Mouse (Mus musculus): ENCODE data around the gene Wfdc1.

DNA sequence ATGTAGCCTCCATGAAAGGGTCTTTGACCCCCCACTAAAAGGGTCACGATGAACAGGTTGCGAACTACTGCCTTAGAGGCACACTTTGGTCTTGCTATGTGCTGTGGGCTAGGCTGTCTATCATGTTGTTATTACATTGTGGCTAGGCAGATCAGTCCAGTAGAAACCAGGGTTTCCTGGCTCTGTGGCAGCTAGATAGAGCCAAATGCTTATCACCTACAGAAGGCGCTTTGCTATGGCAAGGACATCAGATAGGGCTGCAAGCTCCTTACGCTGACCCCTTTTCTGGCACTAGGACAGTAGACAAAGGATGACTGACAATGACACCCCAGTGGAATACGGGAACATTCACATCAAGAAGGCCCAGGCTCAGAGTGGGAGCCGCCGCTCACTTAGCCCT is 39.0 kb upstream of the Wfdc1 start:
- TF ChIP-seq CTCF (IDR thresholded peaks at IDR 0.05; ENCODE audit: low read depth) (no peak), EP300 (IDR thresholded peaks at IDR 0.05; ENCODE audit: low read depth) (no peak)
